Mouse (Mus musculus) midbrain, embryonic 10.5 days (tissue): ENCODE measurements around the gene Smc5. TPM values are rescaled to one million over a fixed set of nuclear protein-coding genes. Genes with fewer than 3 reads are reported as not detected.

Experiments used
- DNase-seq: peaks from one replicate; pipeline ENCODE4 v3.0.0-alpha.2; 2017; ENCODE audit warnings: low spot score
- H3K27ac ChIP-seq: fragments of 300-500 bp; sonication (generic); replicated peaks from 2 replicates; pipeline ENCODE4 v1.5.1; 2016; ENCODE audit warnings: mild to moderate bottlenecking
- H3K27me3 ChIP-seq: fragments of 300-500 bp; sonication (generic); 2 replicates; pipeline ENCODE4 v1.6.1; 2016; ENCODE audit warnings: low read depth, mild to moderate bottlenecking; ENCODE audit not compliant: poor library complexity, severe bottlenecking
- H3K36me3 ChIP-seq: fragments of 300-500 bp; sonication (generic); 2 replicates; pipeline ENCODE4 v1.6.1; 2016; ENCODE audit warnings: mild to moderate bottlenecking, moderate library complexity
- H3K4me1 ChIP-seq: fragments of 300-500 bp; sonication (generic); 2 replicates; pipeline ENCODE4 v1.6.1; 2016
- H3K4me3 ChIP-seq: fragments of 300-500 bp; sonication (generic); 2 replicates; pipeline ENCODE4 v1.5.1; 2016; ENCODE audit warnings: mild to moderate bottlenecking, moderate library complexity
- H3K9me3 ChIP-seq: fragments of 300-500 bp; sonication (generic); replicated peaks from 2 replicates; pipeline ENCODE4 v1.6.1; 2016; ENCODE audit warnings: mild to moderate bottlenecking
- WGBS: fragments of 180-500 bp; shearing (Covaris S2); methylation state at CpG from one replicate; pipeline ENCODE4 v1.1.7; 2016; 5-methylcytosine and 5-hydroxymethylcytosine counted together
- polyA plus RNA-seq: library from polyadenylated mRNA; unstranded; fragments of >200 nt; fragmentation: Nextera tagmentation; extraction: Ambion mirVana; gene quantifications from 2 replicates; pipeline ENCODE4 v1.2.1, GENCODE M21; 2016

Gene Smc5
- polyA plus RNA-seq, 1 experiment from 2014 or later, result 46.6 TPM

DNA sequence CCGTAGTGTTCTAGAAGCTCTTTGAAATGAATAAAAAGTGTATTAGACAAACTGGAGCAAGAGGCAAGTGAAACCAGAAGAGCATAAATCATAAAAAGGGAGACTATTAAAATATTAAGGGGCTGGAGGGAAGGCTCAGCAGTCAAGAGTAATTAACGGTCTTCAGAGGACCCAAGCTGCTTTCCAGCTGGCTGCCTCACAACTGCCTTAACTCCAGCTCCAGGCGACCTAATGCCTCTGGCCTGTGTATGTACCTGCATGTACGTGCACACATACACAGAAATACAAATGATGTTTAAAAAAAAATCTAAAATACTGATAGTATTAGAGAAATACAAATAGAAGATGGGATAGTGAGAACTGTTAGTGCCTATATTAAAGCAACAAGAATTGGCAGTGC lies 89.6 kb downstream of the Smc5 start:
- Histone ChIP-seq H3K36me3 (peaks cover 8% of the 10 kb centered on the region; the same call in 1 of the 2 replicates), H3K27ac (no peak overlapping the region), H3K4me1 (no peaks in the 10 kb centered on the region), H3K27me3 (no peaks in the 10 kb centered on the region), H3K9me3 (no peaks in the 10 kb centered on the region), H3K4me3 (no peak overlapping the region)
- DNase-seq, result no peak
- WGBS, result 87% methylated on average over 4 of the region's 4 CpGs

DNA sequence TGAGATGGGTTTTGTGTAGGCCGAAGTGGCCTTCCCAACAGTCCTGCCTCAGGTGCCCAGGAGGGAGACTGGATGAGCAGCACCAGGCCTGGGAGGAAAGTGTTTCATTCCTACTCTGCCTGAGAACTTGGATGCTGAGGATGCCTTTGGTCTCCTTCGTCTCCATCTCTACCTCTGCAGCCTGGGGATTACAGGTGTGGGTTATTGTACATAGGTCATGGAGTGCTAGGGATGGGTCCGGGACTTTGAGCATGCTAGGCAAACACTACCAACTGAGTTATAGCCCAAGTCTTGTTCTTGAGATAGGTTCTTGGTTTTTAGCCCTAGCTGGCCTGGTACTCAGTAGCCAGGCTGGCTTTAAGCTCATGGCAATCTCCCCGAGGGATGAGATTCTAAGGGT lies 90.2 kb downstream of the Smc5 start:
- no peak for DNase-seq
- H3K9me3 ChIP-seq, result no peaks in the 10 kb centered on the region
- no peak overlapping the region for H3K27ac ChIP-seq
- no peak overlapping the region for H3K4me3 ChIP-seq
- no peaks in the 10 kb centered on the region for H3K27me3 ChIP-seq
- WGBS, result 92% methylated on average over 4 of the region's 4 CpGs
- no peaks in the 10 kb centered on the region for H3K4me1 ChIP-seq
- peaks cover 8% of the 10 kb centered on the region; the same call in 1 of the 2 replicates for H3K36me3 ChIP-seq

GRCm38 (mm10) chr19:23178533-23178932 lies 95.2 kb downstream of the Smc5 start:
- Histone ChIP-seq H3K4me3 (no peak overlapping the region), H3K27me3 (no peaks in the 10 kb centered on the region), H3K27ac (no peak overlapping the region), H3K4me1 (no peaks in the 10 kb centered on the region), H3K36me3 (peaks cover 2% of the 10 kb centered on the region; the same call in 1 of the 2 replicates), H3K9me3 (no peaks in the 10 kb centered on the region)
- WGBS, result 92% methylated on average over 3 of the region's 3 CpGs
- no peak for DNase-seq

DNA sequence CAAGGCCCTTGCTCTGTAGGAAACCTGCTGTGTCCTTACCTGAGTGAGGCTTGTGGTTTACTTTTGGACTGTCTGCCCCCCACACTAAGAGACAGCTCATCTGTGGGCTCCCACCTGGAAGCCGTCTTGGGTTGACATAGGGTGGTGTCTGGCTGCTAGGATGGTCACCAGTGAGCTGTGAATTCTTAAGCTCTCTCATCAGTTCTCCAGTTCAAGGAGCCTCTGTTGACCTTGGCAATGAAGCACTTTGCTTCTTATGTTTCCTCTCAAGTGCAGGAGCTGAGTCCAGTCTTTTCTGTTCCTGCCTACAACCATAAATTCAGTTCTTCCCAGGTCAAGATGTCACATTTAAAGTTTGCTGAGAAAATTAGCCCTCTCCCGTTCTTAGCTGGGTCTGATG lies 98.2 kb downstream of the Smc5 start:
- no peaks in the 10 kb centered on the region for H3K9me3 ChIP-seq
- no peaks in the 10 kb centered on the region for H3K27me3 ChIP-seq
- H3K36me3 ChIP-seq, result no peaks in the 10 kb centered on the region
- H3K4me1 ChIP-seq, result no peaks in the 10 kb centered on the region
- H3K27ac ChIP-seq, result no peak overlapping the region
- DNase-seq, result no peak
- no peak overlapping the region for H3K4me3 ChIP-seq
- WGBS, result 83% methylated on average over 2 of the region's 2 CpGs

DNA sequence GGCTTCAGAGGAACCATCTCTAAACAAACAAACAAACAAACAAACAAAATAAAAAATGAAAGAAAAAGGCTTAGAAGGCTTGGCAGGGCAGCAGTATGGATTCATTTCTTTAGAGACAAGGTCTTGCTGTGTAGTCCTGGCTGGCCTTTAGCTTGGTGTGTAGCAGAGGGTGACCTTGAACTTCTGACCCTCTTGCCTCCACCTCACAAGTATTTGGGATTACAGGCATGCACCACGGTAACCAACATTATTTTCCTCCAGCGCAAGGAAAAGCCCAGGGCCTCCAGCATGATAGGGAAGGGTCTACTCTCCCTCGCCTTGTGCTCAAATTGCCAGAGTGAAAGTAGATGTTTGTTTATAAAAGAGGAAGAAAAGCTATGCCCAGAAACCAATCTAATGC lies 98.6 kb downstream of the Smc5 start:
- 0 out of 2 replicates have a peak, but pooled peaks cover 3% of the 10 kb centered on the region for H3K36me3 ChIP-seq
- H3K4me3 ChIP-seq, result no peak overlapping the region
- no peak for DNase-seq
- WGBS, result 75% methylated on average over 3 of the region's 3 CpGs
- H3K4me1 ChIP-seq, result no peaks in the 10 kb centered on the region
- H3K9me3 ChIP-seq, result peaks cover 3% of the 10 kb centered on the region; the same call in 1 of the 2 replicates
- no peaks in the 10 kb centered on the region for H3K27me3 ChIP-seq
- H3K27ac ChIP-seq, result no peak overlapping the region

GRCm38 (mm10) chr19:23171136-23171535 lies 102.6 kb downstream of the Smc5 start:
- Histone ChIP-seq H3K4me3 (no peak overlapping the region), H3K27me3 (no peaks in the 10 kb centered on the region), H3K9me3 (peaks cover 5% of the 10 kb centered on the region; the same call in 1 of the 2 replicates), H3K27ac (no peak overlapping the region), H3K36me3 (0 out of 2 replicates have a peak, but pooled peaks cover 4% of the 10 kb centered on the region), H3K4me1 (peaks cover 6% of the 10 kb centered on the region; the same call in 1 of the 2 replicates)
- no peak for DNase-seq
- WGBS, result 87% methylated on average over 2 of the region's 2 CpGs

DNA sequence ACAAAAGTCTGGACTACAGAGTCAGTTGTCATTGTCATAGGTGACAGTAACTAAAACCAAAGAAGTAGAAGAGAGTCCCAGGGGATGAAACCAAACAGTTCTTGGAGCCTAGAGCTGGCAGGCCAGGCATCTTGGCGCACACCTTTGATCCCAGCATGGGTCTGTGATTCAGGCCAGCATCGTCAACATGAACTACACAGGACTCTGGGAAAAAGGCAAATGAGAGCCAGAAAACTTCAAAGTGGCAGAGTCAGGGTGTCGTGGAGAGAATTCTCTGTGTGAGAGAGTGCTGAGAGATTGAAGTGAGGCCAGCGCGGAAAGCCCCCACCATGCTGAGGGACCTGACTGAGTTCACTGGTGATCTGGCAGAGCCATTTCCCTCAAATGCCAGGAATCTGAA lies 103.2 kb downstream of the Smc5 start:
- Histone ChIP-seq H3K36me3 (0 out of 2 replicates have a peak, but pooled peaks cover 4% of the 10 kb centered on the region), H3K4me3 (no peak overlapping the region), H3K9me3 (peaks cover 5% of the 10 kb centered on the region; the same call in 1 of the 2 replicates), H3K27ac (no peak overlapping the region), H3K4me1 (peaks cover 6% of the 10 kb centered on the region; the same call in 1 of the 2 replicates), H3K27me3 (no peaks in the 10 kb centered on the region)
- DNase-seq, result no peak
- 82% methylated on average over 5 of the region's 5 CpGs for WGBS

- peaks cover 5% of the 10 kb centered on the region; the same call in 1 of the 2 replicates for H3K9me3 ChIP-seq
- H3K4me1 ChIP-seq, result peaks cover 6% of the 10 kb centered on the region; the same call in 1 of the 2 replicates
- no peak overlapping the region for H3K27ac ChIP-seq
- no peaks in the 10 kb centered on the region for H3K27me3 ChIP-seq
- no peak for DNase-seq
- H3K4me3 ChIP-seq, result no peak overlapping the region
- 92% methylated on average over 2 of the region's 2 CpGs for WGBS
- H3K36me3 ChIP-seq, result 0 out of 2 replicates have a peak, but pooled peaks cover 4% of the 10 kb centered on the region
Measured at GRCm38 (mm10) chr19:23169659-23170050, 104.0 kb downstream of the Smc5 start.

- DNase-seq, result no peak
- H3K4me1 ChIP-seq, result peaks cover 6% of the 10 kb centered on the region; the same call in 1 of the 2 replicates
- H3K27ac ChIP-seq, result no peak overlapping the region
- H3K4me3 ChIP-seq, result no peak overlapping the region
- 95% methylated on average over 5 of the region's 5 CpGs for WGBS
- H3K9me3 ChIP-seq, result peaks cover 5% of the 10 kb centered on the region; the same call in 1 of the 2 replicates
- no peaks in the 10 kb centered on the region for H3K27me3 ChIP-seq
- 0 out of 2 replicates have a peak, but pooled peaks cover 4% of the 10 kb centered on the region for H3K36me3 ChIP-seq
Measured at GRCm38 (mm10) chr19:23168899-23169658, 104.6 kb downstream of the Smc5 start.

- WGBS, result 79% methylated on average over 11 of the region's 11 CpGs
- no peak overlapping the region for H3K4me3 ChIP-seq
- no peaks in the 10 kb centered on the region for H3K27me3 ChIP-seq
- H3K4me1 ChIP-seq, result peaks cover 25% of the 10 kb centered on the region
- H3K27ac ChIP-seq, result no peak overlapping the region
- no peak for DNase-seq
- 0 out of 2 replicates have a peak, but pooled peaks cover 4% of the 10 kb centered on the region for H3K36me3 ChIP-seq
- peaks cover 5% of the 10 kb centered on the region; the same call in 1 of the 2 replicates for H3K9me3 ChIP-seq
Measured at GRCm38 (mm10) chr19:23166550-23167284, 107.0 kb downstream of the Smc5 start.

DNA sequence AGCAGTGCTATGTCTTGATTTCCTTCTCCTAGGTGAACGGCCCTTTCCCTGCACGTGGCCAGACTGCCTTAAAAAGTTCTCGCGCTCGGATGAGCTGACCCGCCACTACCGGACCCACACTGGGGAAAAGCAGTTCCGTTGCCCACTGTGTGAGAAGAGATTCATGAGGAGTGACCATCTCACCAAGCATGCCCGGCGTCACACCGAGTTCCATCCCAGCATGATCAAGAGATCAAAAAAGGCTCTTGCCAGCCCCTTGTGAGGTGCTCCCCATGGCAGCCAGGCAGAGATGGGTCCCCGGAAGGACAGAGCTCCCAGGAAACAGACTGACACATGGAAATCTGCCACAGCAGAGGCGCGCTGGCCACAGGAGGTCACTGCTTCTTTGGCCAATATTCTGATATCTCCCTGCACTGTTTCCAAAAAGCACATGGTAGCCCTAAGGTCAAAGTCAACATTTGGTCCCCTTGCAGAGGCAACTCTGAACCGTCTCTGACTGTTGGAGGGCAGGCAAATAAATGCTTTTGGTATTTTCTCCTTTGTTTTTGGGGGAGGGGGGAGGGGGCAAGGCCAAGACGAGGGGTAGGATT lies 109.0 kb downstream of the Smc5 start:
- DNase-seq, result no peak
- H3K9me3 ChIP-seq, result no peaks in the 10 kb centered on the region
- H3K27me3 ChIP-seq, result no peaks in the 10 kb centered on the region
- H3K27ac ChIP-seq, result no peak overlapping the region
- H3K36me3 ChIP-seq, result no peaks in the 10 kb centered on the region
- H3K4me3 ChIP-seq, result no peak overlapping the region
- peaks cover 25% of the 10 kb centered on the region for H3K4me1 ChIP-seq
- 90% methylated on average over 16 of the region's 16 CpGs for WGBS

DNA sequence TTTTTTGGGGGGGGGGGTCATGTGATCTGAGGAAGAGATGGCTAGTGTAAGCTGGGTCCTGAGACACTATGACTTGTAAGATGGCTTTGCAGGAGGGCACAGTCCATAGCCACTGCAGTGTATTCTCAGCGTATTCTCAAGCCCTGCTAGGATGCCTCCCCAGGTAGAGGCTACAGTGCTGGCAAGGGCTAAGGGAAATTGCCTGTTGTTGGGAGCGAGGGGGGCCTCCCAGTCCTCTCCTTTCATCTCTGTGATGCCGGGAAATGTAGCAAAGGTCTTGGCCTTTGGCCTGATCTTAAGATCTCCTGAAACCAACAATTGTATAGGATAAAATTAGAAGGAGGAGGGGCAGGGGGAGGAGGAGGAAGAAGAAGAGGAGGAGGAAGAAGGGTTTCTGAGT lies 110.3 kb downstream of the Smc5 start:
- no peak overlapping the region for H3K4me3 ChIP-seq
- H3K9me3 ChIP-seq, result no peaks in the 10 kb centered on the region
- H3K36me3 ChIP-seq, result no peaks in the 10 kb centered on the region
- peaks cover 25% of the 10 kb centered on the region for H3K4me1 ChIP-seq
- DNase-seq, result no peak
- WGBS, result 35% methylated on average over 3 of the region's 3 CpGs
- H3K27me3 ChIP-seq, result no peaks in the 10 kb centered on the region
- H3K27ac ChIP-seq, result no peak overlapping the region
